Mouse (Mus musculus) MEL (cell line): ENCODE results near the gene Phlda1. TPM values are rescaled to one million over a fixed set of nuclear protein-coding genes. Genes with fewer than 3 reads are reported as not detected.

Source experiments
- DNase-seq: peaks from one replicate; pipeline ENCODE4 v3.0.0; 2011; ENCODE audit warnings: low read depth, low spot score
- H3K27ac ChIP-seq: 2 replicates; pipeline ENCODE4 v1.5.1; 2012; ENCODE audit warnings: low read depth, mild to moderate bottlenecking, control low read depth, low read length, moderate library complexity; ENCODE audit not compliant: control insufficient read depth
- H3K27me3 ChIP-seq, 2 experiments: fragments of 150-350 bp in 1 of 2; sonication (generic) in 1 of 2; 2 replicates each; pipeline ENCODE4 v1.6.1; 2012; ENCODE audit warnings: low read length in 2 of 2, mild to moderate bottlenecking in 2 of 2, improper control_type of control experiment in 1 of 2, moderate library complexity in 1 of 2; ENCODE audit not compliant: insufficient read depth in 2 of 2, control insufficient read depth in 1 of 2
- H3K36me3 ChIP-seq, 2 experiments: 2 replicates each; pipeline ENCODE4 v1.6.1; 2012 to 2014; ENCODE audit warnings: low read length in 2 of 2, improper control_type of control experiment in 1 of 2, inconsistent platforms in 1 of 2, mild to moderate bottlenecking in 1 of 2; ENCODE audit not compliant: insufficient read depth in 2 of 2, control insufficient read depth in 1 of 2
- H3K4me1 ChIP-seq, 2 experiments: fragments of 150-350 bp in 1 of 2; sonication (generic) in 1 of 2; 2 replicates each; pipeline ENCODE4 v1.6.1; 2012; ENCODE audit warnings: low read length in 2 of 2, improper control_type of control experiment in 1 of 2, mild to moderate bottlenecking in 1 of 2; ENCODE audit not compliant: insufficient read depth in 2 of 2, control insufficient read depth in 1 of 2
- H3K4me3 ChIP-seq, 2 experiments: fragments of 150-350 bp in 1 of 2; sonication (generic) in 1 of 2; 2 replicates each; pipeline ENCODE4 v1.5.1; 2012; ENCODE audit warnings: low read depth in 2 of 2, low read length in 2 of 2, mild to moderate bottlenecking in 2 of 2, moderate library complexity in 2 of 2, control low read depth in 1 of 2, improper control_type of control experiment in 1 of 2; ENCODE audit not compliant: control insufficient read depth in 1 of 2, insufficient read depth in 1 of 2
- H3K79me2 ChIP-seq: 2 replicates; pipeline ENCODE4 v1.6.1; 2012; ENCODE audit warnings: mild to moderate bottlenecking, low read length, moderate library complexity; ENCODE audit not compliant: control insufficient read depth, poor library complexity, insufficient read depth
- H3K9ac ChIP-seq: 2 replicates; pipeline ENCODE4 v1.6.1; 2012; ENCODE audit warnings: low read depth, mild to moderate bottlenecking, control low read depth, low read length, moderate library complexity; ENCODE audit not compliant: control insufficient read depth, poor library complexity, severe bottlenecking
- H3K9me3 ChIP-seq: fragments of 150-350 bp; sonication (generic); replicated peaks from 2 replicates; pipeline ENCODE4 v1.6.1; 2012; ENCODE audit warnings: mild to moderate bottlenecking, low read length, improper control_type of control experiment, moderate library complexity; ENCODE audit not compliant: insufficient read depth
- CHD2 ChIP-seq: IDR thresholded peaks from 2 replicates; pipeline ENCODE4 v1.6.1; 2011; ENCODE audit warnings: low read length, improper control_type of control experiment
- EP300 ChIP-seq, 2 experiments: IDR thresholded peaks; 2 replicates each; pipeline ENCODE4 v1.6.1; 2011; ENCODE audit warnings: improper control_type of control experiment in 2 of 2, low read length in 2 of 2, low read depth in 1 of 2, mild to moderate bottlenecking in 1 of 2
- KAT2A ChIP-seq: conservative IDR thresholded peaks from 2 replicates; pipeline ENCODE4 v1.6.1; 2012; ENCODE audit warnings: low read depth, low read length, improper control_type of control experiment, inconsistent platforms
- MAX ChIP-seq: IDR thresholded peaks from 2 replicates; pipeline ENCODE4 v1.6.1; 2011; ENCODE audit warnings: low read length, improper control_type of control experiment
- MAZ ChIP-seq: IDR thresholded peaks from 2 replicates; pipeline ENCODE4 v1.6.1; 2012; ENCODE audit warnings: low read depth, mild to moderate bottlenecking, inconsistent platforms, low read length, improper control_type of control experiment
- MEF2A ChIP-seq: IDR thresholded peaks from 2 replicates; pipeline ENCODE4 v1.6.1; 2014; ENCODE audit warnings: low read depth, mild to moderate bottlenecking, inconsistent platforms, low read length, improper control_type of control experiment; ENCODE audit not compliant: poor library complexity, insufficient replicate concordance, severe bottlenecking; ENCODE audit errors: extremely low read depth
- MYC ChIP-seq: IDR thresholded peaks from 2 replicates; pipeline ENCODE4 v1.6.1; 2011; ENCODE audit warnings: low read depth, mild to moderate bottlenecking, low read length, improper control_type of control experiment, moderate library complexity
- NELFE ChIP-seq: IDR thresholded peaks from 2 replicates; pipeline ENCODE4 v1.6.1; 2011; ENCODE audit warnings: low read depth, low read length, improper control_type of control experiment
- POLR2AphosphoS2 ChIP-seq: IDR thresholded peaks from 2 replicates; pipeline ENCODE4 v1.6.1; 2011; ENCODE audit warnings: low read length, improper control_type of control experiment
- RCOR1 ChIP-seq: IDR thresholded peaks from 2 replicates; pipeline ENCODE4 v1.6.1; 2012; ENCODE audit warnings: low read depth, mild to moderate bottlenecking, inconsistent platforms, low read length, improper control_type of control experiment
- SIN3A ChIP-seq: IDR thresholded peaks from 2 replicates; pipeline ENCODE4 v1.6.1; 2012; ENCODE audit warnings: low read length, improper control_type of control experiment, inconsistent platforms
- SMC3 ChIP-seq: IDR thresholded peaks from 2 replicates; pipeline ENCODE4 v1.6.1; 2011; ENCODE audit warnings: low read depth, low read length, improper control_type of control experiment
- TAL1 ChIP-seq: IDR thresholded peaks from 2 replicates; pipeline ENCODE4 v1.6.1; 2012; ENCODE audit warnings: mild to moderate bottlenecking, inconsistent platforms, low read length, moderate library complexity, mixed read lengths
- TBP ChIP-seq: IDR thresholded peaks from 2 replicates; pipeline ENCODE4 v1.8.0; 2011; ENCODE audit warnings: low read depth, low read length, improper control_type of control experiment
- TCF12 ChIP-seq: IDR thresholded peaks from 2 replicates; pipeline ENCODE4 v1.6.1; 2014; ENCODE audit warnings: low read depth, mild to moderate bottlenecking, inconsistent platforms, low read length, improper control_type of control experiment, moderate library complexity
- UBTF ChIP-seq: IDR thresholded peaks from 2 replicates; pipeline ENCODE4 v1.6.1; 2012; ENCODE audit warnings: low read depth, mild to moderate bottlenecking, inconsistent platforms, low read length, improper control_type of control experiment, moderate library complexity, borderline replicate concordance; ENCODE audit not compliant: insufficient read depth
- USF1 ChIP-seq: IDR thresholded peaks from 2 replicates; pipeline ENCODE4 v1.6.1; 2014; ENCODE audit warnings: low read depth, mild to moderate bottlenecking, inconsistent platforms, low read length, improper control_type of control experiment, moderate library complexity
- USF2 ChIP-seq, 2 experiments: IDR thresholded peaks; 2 replicates each; pipeline ENCODE4 v1.6.1; 2011 to 2012; ENCODE audit warnings: improper control_type of control experiment in 2 of 2, low read length in 2 of 2, borderline replicate concordance in 1 of 2, inconsistent platforms in 1 of 2, low read depth in 1 of 2, mild to moderate bottlenecking in 1 of 2; ENCODE audit not compliant: insufficient read depth in 1 of 2
- ZKSCAN1 ChIP-seq: IDR thresholded peaks from 2 replicates; pipeline ENCODE4 v1.6.1; 2012; ENCODE audit warnings: low read depth, mild to moderate bottlenecking, inconsistent platforms, low read length, improper control_type of control experiment, moderate library complexity
- polyA plus RNA-seq, 2 experiments: library from polyadenylated mRNA; stranded (reverse) in 1 of 2; unstranded in 1 of 2; fragments of >175 nt in 1 of 2; fragments of >200 nt in 1 of 2; gene quantifications; 2 replicates each; pipeline versions ENCODE4 v1.2.1 to v1.2.4; 2012; ENCODE audit warnings: low replicate concordance in 2 of 2, low read depth in 1 of 2; ENCODE audit not compliant: insufficient read length in 2 of 2, insufficient read depth in 1 of 2, missing spikeins in 1 of 2
- total RNA-seq: library from RNA; depleted of rRNA; stranded (reverse); fragments of 300-350 nt; gene quantifications from 2 replicates; pipeline ENCODE4 v1.2.3, GENCODE M21; 2012

Gene Phlda1
- total and polyA plus RNA-seq, 3 experiments = 0.27 to 3.4 TPM; not detected in 1

DNA sequence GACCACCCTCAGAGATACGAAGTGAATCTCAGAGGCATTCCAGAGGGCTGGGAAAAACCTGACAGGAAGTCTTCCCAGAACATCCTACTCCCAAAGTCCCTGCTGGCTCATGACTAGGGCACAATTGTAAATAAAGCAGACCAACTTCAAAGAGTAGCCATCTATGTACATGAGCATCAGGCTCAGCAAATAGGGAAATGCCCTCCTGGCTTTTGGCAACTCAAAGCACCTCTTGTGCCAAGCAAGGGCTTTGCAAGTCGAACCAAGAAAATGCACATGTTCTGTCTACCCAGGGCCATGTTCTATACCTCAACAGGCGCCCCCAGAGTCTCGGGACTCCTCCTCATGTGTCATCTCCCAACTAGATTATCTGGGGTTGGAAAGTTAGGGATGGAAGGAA is 15.6 kb downstream of the Phlda1 start:
- no peak for TF ChIP-seq USF2 (IDR thresholded peaks at IDR 0.05; ENCODE audit: borderline replicate concordance in 1 of 2, insufficient read depth in 1 of 2, low read depth in 1 of 2, low read length in 2 of 2)
- no peak for TF ChIP-seq UBTF
- TF ChIP-seq POLR2AphosphoS2 = no peak
- TF ChIP-seq TBP = no peak
- peaks cover 5 to 8% of the 10 kb centered on the region in 2 experiments for H3K27me3 ChIP-seq
- H3K27ac ChIP-seq = no peak overlapping the region

DNA sequence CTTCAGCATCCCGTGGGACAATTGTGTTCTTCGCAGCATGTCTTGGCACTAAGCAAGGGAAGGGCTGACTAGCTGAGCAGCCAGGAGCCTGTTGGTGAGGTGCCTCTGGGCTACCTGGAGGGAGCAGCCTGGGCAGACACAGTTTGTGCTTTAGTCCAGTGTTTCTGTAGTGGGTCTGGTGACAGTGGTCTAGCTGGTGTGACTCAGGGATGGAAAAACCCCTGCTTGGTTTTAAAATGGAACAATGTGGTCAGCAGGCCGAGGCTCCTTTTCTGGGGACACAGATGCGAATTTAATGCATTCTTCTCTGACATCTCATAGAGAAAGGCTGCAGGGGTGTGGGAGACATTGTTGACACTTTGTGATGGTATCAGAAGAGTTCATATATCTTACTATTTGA is 16.1 kb downstream of the Phlda1 start:
- Histone ChIP-seq H3K4me1 (peaks cover 0 to 2% of the 10 kb centered on the region in 2 experiments; a peak in 1 of 4 replicates), H3K9ac (no peak overlapping the region), H3K4me3 (no peak overlapping the region), H3K27ac (no peak overlapping the region), H3K36me3 (peaks cover 0 to 2% of the 10 kb centered on the region in 2 experiments; a peak in 1 of 4 replicates), H3K27me3 (peaks cover 5 to 8% of the 10 kb centered on the region in 2 experiments), H3K9me3 (no peaks in the 10 kb centered on the region), H3K79me2 (no peaks in the 10 kb centered on the region)
- no peak for DNase-seq
- no peak for TF ChIP-seq MEF2A
- no peak for TF ChIP-seq TCF12
- TF ChIP-seq SIN3A = no peak
- no peak for TF ChIP-seq EP300 (IDR thresholded peaks at IDR 0.05; ENCODE audit: low read depth in 1 of 2, low read length in 2 of 2)
- TF ChIP-seq NELFE = no peak
- TF ChIP-seq CHD2 = no peak
- no peak for TF ChIP-seq MYC
- TF ChIP-seq TAL1 = no peak
- TF ChIP-seq MAZ = no peak
- no peak for TF ChIP-seq KAT2A
- TF ChIP-seq RCOR1 = no peak
- TF ChIP-seq MAX = no peak
- TF ChIP-seq USF1 = no peak
- TF ChIP-seq SMC3 = no peak
- TF ChIP-seq ZKSCAN1 = no peak

More for the DNA sequence above, 15.6 kb downstream of the Phlda1 start:
- H3K36me3 ChIP-seq = no peaks in the 10 kb centered on the region
- H3K4me3 ChIP-seq = no peak overlapping the region
- H3K9me3 ChIP-seq = no peaks in the 10 kb centered on the region
- H3K79me2 ChIP-seq = no peaks in the 10 kb centered on the region
- no peak for DNase-seq
- no peaks in the 10 kb centered on the region for H3K4me1 ChIP-seq
- no peak overlapping the region for H3K9ac ChIP-seq
